Mouse (Mus musculus): Measurements from ENCODE around the gene Vti1a. TPM values are rescaled to one million over a fixed set of nuclear protein-coding genes. Genes with fewer than 3 reads are reported as not detected.

The Vti1a gene
- total RNA-seq, 2 experiments from 2014 or later: 61.6 to 63.4 TPM

DNA sequence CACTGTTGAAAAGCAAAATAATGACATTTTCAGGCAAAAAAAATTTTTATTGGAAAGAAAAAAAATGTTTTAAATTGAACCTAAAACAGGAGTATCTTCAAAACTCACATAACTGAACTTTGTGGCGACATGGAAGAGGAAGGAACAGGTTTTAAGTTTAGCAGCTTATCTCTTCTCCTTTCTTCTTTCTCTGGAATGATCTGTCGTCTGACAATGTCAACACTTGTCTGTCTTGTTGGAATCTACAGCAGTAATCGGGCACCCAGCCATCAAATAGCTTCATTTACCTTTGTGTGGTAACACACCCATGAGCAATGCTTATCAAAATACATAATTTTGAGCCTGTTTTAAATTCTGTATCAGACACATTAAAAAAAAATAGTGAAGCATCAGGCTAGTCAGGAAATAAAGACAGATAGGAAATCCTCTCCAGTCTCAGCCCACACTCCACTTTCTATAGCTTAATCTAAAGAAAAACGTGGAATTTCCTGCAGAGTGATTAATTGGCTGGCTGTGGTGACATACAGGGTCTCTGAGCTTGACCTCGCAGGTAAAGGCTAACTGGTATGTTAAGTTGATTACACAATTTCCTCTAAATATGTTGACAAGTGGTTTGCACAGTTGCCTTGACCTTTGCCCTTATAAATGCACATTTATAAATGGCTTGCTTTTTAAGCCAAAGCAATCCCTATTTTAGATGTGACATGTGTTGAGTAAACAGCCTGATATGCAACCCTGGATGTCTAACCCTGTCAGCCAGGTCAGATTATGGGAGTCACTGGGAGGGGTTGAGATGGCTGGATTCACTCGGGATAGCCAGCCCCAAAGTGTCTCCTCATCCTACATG is 249.7 kb downstream of the Vti1a start:
- no peak for DNase-seq (ENCODE audit: low spot score in 2 of 2)
- intact Hi-C loops (cut with DNase I): no loop called here

DNA sequence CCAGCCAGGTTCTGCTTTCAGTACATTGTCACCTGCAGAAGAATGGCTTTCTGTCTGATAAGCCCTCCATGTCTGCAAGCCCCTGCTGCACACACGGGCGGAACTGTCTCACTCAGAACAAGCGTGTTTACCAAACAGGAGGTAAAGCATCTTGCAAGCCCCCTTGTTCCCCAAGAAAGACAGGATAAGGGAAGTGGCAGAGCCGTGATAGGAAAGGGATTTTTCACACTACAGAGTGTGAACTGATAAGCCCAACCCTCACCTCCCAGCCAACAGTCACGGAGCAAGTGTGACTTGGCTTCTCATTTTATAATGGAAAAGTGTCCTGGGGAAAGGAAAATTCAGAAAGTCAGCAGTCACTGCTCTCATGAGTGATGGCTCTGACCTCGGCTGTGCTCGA is 253.0 kb downstream of the Vti1a start:
- intact Hi-C loops (cut with DNase I): no loop called here
- no peak for DNase-seq (ENCODE audit: low spot score in 2 of 2)

DNA sequence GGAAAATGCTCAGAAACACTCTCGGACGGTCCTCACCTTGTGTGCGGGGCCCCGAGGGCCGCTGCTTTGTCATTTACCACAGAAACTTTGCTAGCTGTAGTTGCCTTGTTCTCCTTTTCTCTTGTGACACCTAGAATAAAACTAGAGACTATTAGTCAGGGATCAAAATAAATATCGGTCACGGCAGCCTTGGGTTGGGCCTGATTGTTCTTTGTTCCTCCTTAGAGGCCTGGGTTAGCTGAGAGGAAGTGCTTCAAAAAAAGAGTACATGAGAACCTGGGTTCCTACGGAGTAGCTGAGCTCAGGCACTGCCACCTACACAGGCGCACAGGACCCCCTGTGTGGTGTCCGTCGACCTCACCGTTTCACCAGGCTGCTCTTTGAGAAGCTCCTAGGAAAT is 253.8 kb downstream of the Vti1a start:
- DNase-seq (ENCODE audit: low spot score in 2 of 2): no peak
- intact Hi-C loops (cut with DNase I): no loop called here

DNA sequence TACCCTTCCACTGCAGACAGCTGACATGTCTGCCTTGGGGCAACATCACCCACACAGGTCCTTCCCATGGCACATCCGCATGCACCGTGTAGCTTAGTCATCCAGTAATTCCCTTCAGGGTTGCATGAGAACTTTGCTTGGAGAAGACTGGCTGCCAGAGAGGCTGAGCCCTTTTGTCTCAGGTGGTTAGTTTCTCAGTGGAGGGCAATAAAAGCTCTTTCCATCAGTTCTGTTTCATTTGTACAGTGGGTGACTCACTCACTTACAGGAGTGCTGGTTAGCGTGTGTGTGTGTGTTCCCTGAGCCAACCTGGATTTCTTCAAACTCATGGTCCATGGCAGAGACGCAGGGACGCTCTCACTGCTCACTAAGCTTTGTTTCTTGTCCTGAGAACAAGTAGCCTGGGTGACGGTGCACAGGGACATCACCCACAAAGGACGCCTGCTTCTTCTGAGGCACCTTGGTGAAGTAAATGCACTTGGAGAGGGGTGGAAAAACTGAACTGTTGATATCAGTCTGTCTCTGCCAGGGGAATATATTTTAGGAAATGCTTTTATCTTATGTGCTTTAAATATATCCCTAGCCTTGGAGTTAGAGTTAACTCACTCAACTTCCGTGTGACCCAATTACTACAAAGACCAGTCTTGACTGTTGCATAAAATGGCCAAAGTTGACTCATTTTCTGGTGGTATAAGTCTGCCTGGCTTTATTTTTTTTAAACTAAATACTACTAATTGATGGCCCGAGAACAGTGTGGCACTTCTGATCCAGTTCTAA is 254.6 kb downstream of the Vti1a start:
- intact Hi-C loops (cut with DNase I): no loop called here
- peak in 1 of 2 experiments; percentile 44 for DNase-seq (ENCODE audit: low spot score in 2 of 2)

DNA sequence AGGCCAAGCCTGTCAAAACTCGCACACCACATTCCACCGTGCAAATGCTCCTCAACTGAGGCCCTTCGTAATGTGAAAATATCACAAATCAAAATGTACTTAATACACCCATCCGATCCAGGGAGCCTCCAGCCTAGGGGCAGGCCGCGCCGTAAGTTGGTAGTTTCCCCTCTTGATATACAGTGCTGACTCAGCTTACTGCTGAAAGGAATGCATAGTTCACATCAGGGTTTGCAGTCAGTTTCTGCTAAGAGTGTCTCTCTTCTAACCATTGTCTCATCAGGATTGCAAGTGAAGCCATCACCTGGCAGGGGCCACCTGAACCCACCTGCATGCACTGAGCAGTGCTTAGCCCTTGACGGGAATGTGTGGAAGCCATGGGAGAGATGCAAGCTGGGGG is 255.4 kb downstream of the Vti1a start:
- intact Hi-C loops (cut with DNase I): no loop called here
- no peak for DNase-seq (ENCODE audit: low spot score in 2 of 2)

DNA sequence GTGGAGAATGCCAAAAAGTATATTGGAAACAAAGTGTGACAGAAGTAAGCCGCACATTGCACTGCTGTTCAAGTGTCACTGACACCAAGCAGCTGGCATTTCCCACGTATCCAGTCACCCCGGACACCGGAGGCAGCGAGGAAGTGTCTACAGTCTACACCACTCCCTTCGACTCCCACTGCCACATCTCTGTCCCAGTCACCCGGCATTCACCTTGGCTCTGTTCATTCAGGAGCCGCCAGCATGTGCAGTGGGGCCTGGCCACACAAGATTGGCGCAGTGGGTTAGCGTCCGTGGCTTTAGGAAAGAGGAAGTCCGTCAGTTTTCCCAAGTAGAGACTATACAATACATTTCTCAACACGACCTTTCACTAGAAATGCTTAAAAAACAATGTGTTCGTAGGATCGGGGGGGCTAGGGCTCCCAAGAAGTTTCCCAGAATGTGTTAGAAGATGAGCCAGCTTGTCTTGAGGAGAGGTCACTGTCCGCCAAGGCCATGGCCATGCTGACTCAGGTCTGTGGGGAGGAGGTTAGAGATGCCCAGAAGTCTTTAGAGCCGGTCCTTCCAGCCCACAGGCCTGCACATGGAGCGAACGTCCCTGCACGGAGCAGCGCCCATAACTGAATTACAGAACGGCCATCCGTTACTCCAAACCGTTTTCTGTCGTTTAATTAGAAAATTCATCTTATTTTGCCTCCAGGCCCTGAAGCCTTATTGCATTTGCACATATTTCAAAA is 261.4 kb downstream of the Vti1a start:
- intact Hi-C loops (cut with DNase I): no loop called here
- no peak for DNase-seq (ENCODE audit: low spot score in 2 of 2)

DNA sequence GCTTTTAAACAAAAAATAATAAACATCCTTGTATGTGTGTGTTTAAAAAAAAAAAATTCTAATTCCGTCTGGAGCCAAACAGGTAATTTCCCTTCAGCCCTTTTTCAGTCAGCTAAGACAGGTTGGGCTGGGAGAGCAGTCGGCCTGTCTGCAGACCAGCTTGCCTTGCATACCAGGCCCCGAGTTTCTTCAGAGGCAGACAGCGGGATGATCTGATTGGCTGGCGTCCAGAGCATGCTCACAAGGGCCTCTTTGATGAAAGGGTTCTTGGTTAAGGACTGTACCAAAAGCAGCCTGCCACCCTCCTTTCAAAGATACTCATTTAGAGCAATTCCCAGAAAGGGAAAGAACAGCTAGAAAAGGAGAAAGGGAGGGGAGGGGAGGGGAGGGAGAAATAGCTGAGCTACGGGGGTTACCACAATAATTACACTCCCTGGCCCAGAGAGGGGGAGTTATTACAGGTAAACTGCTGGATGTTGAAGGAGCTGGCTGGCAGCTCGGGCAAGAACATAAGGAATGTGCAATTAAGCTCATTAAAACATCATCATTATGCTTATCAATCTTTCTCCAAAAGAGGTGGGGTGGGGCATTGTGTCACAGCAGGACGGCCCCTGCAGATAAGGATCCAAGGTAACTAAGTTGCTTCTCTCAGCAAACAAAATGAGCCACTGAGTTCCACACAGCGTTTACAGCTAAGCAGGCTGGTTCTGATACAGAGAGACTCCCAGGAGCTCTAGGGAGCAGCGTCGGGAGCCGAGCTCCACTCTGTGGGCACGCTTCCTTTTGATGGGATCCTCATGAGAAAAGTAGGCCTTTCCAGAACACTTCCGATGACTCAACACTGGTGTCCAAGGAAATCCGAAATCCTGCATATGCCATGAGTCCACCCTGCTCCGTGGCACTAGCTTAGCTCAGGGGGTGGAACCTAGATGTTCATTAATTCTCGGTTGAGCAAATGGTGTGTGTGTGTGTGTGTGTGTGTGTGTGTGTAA is 262.3 kb downstream of the Vti1a start:
- DNase-seq (ENCODE audit: low spot score in 2 of 2): peak; percentile 49 to 67
- intact Hi-C loops (cut with DNase I): no loop called here

DNA sequence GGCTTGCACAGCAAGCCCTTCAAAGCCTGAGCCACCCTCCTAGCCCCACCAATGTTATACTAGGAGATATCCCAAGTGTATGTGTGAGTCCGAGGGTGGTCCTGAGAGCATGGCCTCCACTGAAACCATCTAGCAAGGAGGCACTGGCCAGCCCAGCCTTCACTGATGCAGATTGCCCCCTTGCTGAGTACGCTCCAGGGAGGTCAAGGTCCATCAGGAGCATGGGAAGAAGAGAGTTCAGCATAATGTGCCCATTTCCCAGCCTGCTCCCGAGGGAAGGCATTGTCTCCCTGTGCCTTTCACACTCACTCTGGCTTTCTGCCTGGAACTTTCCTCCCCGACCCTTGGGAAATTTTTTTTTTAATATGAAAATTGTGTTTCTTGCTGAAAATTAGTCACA is 263.2 kb downstream of the Vti1a start:
- intact Hi-C loops (cut with DNase I): no loop called here
- no peak for DNase-seq (ENCODE audit: low spot score in 2 of 2)

DNA sequence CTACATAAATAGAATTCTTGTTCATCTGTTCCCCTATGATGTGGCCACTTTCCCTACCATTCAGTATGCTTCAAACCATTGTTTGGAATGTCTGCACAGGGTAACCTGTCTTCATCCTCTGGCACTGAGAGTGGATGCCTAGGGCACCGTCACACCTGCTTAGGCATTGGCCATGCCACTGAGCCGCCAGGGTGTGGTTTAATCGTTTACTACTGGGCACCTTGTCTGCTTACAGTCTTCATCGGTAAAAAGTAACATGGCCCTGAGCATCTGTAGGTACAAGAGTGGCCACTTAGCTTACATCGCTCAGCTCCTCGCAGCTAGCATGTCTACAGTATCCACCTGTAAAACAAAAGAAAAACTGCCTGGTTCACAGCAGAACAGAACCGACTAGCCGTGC is 264.1 kb downstream of the Vti1a start:
- intact Hi-C loops (cut with DNase I): no loop called here
- DNase-seq (ENCODE audit: low spot score in 2 of 2): no peak

DNA sequence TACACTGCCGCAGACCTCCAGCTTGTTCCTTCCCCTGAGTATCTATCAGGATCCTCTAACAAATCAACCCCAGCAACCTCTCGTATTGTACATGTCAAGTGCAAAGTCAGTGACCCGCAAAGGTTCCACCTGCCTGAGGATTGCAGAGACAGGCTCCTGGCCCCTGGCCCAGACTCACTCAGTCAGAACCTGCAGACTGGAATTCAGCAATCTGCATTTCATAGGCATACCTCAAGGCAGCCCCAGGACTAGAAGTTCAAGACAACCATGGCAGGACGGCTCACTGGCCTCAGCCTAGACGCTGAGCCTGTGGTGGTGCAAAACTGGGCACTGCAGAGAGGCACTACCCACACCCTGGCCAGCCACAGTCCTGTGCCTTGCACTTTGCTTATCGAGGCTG is 264.6 kb downstream of the Vti1a start:
- DNase-seq (ENCODE audit: low spot score in 2 of 2): no peak
- intact Hi-C loops (cut with DNase I): no loop called here

DNA sequence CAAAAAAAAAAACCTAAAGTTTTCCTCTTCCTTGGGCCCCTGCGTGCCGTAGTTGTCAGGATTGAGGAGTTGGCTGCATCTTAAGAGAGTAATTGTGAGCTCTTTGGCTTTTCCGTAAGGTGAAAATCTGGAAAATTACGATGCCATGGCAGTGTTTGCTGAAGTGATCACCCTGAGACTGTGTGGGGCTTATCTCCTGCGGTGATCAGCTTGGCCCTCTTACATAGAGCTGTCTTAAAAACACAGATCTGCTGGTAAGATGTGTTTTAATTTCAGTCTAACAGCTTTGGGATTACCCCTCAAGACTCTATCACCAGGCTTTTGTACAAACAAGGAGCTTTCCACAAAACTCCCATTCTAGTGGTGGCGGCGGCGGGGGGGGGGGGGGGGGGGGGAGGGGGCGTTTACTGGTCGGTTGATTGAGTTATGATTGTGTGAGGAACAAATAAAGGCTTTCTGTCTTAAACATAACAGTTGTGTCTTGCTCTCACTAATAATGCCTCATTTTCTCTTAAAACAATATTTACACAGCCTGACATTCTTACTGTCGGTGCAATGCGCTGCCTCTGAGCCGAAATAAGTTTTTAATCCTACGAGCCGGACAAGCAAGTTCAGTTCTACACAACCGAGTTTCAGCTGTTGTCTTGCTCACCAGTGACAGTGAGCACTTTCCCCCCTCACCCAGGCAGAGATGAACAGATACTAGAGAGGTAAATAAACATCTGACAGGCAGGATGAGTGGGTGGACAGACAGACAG is 267.0 kb downstream of the Vti1a start:
- intact Hi-C loops (cut with DNase I): no loop called here
- no peak for DNase-seq (ENCODE audit: low spot score in 2 of 2)

DNA sequence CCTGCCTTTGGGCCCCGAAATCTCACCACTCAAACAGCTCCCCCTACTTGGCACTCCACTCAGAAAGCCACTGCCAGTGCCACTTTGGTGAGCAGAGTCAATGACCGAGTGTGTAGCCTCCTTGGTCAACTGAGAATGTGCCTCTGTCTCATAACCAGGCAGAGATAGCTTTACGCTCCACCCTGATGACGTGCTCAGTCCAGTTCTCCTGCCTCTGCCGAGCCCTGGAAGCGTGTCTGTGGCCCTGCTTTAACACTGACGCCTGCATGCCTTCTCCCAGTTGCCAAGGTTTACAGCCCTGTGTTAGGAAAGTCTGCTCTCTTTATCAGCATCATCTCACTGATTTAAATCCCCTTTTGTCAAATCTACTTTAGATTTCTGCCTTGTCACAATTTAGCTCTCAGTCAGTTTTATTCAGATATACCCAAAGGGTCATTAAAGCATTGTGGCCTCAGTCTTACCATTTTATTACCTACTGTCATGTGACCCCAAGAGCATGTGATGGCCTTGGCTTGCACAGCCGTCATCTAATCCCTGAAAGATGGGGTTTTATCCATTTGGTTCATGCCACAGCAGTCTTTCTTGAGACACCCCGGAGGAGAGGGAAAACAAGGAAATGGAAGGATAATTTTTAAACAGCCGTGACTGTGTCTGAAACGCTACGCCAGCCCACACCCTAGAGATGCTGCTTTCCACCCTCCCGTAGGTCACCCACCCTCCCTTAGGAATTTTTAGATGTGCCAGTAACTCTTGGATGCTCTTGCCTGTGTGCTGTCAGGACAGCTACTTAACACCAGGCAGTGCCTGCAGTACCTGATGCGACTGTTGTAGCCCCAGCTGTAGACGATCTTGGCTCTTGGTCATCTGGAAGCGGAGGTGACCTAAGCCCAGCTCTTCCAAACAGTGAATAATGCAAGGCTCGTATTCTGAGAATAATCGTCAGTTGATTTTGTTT is 269.5 kb downstream of the Vti1a start:
- no peak for DNase-seq (ENCODE audit: low spot score in 2 of 2)
- intact Hi-C loops (cut with DNase I): no loop called here

DNA sequence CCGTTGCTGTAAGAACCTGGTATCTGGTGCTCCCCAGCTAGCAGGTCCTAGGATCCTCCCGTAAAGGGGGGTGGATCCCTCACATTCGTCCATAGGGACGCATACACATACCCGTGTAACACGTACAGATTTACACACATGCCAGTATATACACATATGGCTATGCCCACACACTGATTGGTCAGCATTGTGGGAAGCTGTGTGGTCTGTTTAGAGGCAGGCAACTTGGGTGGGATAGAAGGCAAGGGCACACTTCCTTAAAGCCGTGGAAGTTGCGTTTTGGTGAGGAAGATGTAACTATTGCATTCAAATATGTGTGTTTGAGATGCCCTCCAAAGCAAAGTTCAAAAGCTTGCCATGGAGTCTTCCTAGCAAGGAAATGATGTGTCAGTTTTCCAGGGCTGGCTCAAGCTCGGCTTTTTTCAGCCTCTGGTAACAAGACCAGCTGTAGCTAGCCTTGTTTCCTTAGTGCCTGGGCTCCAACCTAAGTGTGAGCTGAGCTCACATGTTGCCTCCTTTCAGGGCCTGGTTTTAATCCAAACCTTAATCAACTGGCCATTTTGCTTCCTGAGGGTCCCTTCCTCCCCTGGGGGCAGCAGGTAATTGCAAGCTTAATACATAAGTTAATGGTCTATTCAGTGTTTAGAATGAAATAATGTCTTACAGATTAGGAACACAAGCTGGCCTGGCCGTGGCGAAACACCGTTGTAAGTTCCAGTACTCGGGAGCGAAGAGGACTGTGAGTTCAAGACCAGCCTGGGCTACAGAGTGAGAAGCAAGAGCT is 271.7 kb downstream of the Vti1a start:
- DNase-seq (ENCODE audit: low spot score in 2 of 2): no peak
- intact Hi-C loops (cut with DNase I): no loop called here

DNA sequence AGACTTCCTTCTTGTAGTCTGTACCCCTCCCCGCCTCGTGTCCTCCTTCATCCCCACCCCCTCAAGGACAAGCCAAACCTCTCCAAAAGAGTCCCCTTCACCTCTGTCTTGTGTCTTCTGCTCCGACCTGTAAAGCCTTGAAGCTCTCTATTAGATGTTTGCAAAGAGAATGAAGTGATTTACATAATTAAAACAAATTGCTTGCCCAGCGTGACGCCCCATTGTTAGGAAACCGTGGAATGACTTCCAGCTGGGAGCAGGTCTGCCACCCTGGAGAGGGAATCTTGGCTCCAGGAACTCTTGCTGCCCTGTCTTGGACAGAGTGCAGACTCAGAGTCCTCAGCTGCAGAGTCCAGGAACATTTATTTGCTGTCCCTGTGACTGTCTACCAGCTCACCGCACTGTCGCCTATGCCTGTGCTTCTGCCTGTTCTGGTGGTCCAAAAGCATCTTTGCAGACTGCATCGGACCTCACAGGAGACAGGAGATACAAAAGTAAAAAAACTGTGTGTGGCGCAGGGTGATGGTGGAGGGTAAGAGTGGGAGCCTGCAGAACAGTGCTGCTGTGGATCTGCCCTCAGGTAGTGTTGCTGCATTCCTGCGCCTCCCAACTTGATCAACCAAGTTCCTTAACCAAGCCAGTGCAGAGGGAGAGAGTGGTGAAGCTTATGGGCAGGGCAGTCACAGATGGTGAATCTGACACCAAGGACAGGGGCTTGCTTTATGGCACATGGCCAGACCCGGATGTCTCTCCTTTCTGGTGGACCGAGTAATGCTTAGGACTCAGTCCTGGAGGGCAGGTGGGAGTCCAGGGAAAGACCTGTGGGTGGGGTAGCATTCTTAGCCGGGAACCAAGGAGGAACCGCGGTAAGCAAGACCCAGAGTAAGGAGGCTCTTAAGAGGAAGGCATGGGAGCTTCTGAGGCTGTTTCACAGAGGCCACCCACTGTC is 273.1 kb downstream of the Vti1a start:
- intact Hi-C loops (cut with DNase I): no loop called here

DNA sequence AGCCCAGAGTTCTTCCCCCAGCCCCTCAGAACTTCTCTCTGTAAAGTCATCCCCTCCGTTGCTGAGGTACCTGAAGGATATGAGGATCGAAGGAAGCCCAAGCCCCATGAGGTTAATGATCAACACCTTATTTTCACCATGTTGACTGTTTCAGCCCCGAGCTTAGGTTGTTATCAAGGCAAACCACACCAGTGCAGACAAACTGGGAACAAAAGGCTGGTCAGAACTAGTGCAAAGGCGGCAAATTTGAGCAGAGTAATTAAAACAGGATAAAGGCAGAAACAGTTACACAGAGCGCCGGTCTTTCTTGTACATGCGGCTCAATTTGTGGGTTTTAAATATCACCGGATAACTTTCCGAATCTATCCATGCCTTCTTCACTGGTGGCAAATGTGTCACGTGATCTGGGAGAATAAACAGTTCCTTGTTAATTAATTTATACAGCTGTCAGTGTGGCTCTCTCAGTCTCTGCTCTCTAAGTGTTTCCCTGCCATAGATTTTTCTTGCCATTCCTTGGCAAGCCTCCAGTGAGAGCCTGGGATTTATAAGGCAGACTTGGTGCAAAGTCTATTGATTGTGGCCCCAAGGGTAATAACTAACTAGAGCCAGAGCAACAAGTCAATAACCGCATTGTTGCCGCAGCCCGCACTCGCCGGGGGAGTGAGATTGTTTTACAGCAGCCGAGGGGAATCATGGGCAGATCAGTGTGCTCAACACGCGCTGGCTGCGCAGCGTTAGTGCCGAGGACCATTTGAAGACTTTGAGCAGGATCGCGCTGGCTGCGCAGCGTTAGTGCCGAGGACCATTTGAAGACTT is 277.0 kb downstream of the Vti1a start:
- DNase-seq (ENCODE audit: low spot score in 2 of 2): peak in 1 of 2 experiments; percentile 40
- intact Hi-C loops (cut with DNase I): no loop called here

More for the DNA sequence above, 273.1 kb downstream of the Vti1a start:
- DNase-seq (ENCODE audit: low spot score in 2 of 2): no peak

Data from left cerebral cortex, postnatal 25 days (tissue).